Mouse (Mus musculus): ENCODE measurements at regions not wholly inside any gene's neighbourhood (a gene's known extent, or its start where the extent isn't known, plus 50 kb on each side); places are given as distances from the start of the nearest gene placed in this dataset.
A peak's percentile ranks its signal among the peaks of the same experiment; 100 is the strongest.

GRCm38 (mm10) chr8:17782650-17783049 lies 1195.4 kb downstream of the Defb40 start:
- DNase-seq, result no peak

GRCm38 (mm10) chr8:17781559-17782283 lies 1196.3 kb downstream of the Defb40 start:
- DNase-seq, result no peak

- DNase-seq, result no peak
Observed at GRCm38 (mm10) chr8:17775411-17775810, 1202.6 kb downstream of the Defb40 start.

GRCm38 (mm10) chr8:17773311-17773710 lies 1204.7 kb downstream of the Defb40 start:
- DNase-seq, result no peak

GRCm38 (mm10) chr8:17767441-17768007 lies 1210.5 kb downstream of the Defb40 start:
- DNase-seq, result no peak

- no peak for DNase-seq
Observed at GRCm38 (mm10) chr8:17724672-17725071, 1253.4 kb downstream of the Defb40 start.

- no peak for DNase-seq
Observed at GRCm38 (mm10) chr8:17709162-17709561, 1268.9 kb downstream of the Defb40 start.

- no peak for DNase-seq
Observed at GRCm38 (mm10) chr8:17708409-17708808, 1269.6 kb downstream of the Defb40 start.

GRCm38 (mm10) chr8:17704289-17704688 lies 1273.8 kb downstream of the Defb40 start:
- no peak for DNase-seq

GRCm38 (mm10) chr8:17700362-17700761 lies 1277.7 kb downstream of the Defb40 start:
- peak; percentile 46 to 50 for DNase-seq

- DNase-seq, result no peak
Observed at GRCm38 (mm10) chr8:17690074-17690848, 1287.8 kb downstream of the Defb40 start.

- no peak for DNase-seq
Observed at GRCm38 (mm10) chr8:17689641-17690040, 1288.4 kb downstream of the Defb40 start.

- no peak for DNase-seq
Observed at GRCm38 (mm10) chr8:17687084-17687483, 1291.0 kb downstream of the Defb40 start.

- DNase-seq, result no peak
Observed at GRCm38 (mm10) chr8:17664371-17665141, 1313.5 kb downstream of the Defb40 start.

- DNase-seq, result no peak
Observed at GRCm38 (mm10) chr8:17659753-17660361, 1318.2 kb downstream of the Defb40 start.

- peak in 1 of 2 experiments; percentile 23 for DNase-seq
Observed at GRCm38 (mm10) chr8:17653786-17654185, 1324.3 kb downstream of the Defb40 start.

- no peak for DNase-seq
Observed at GRCm38 (mm10) chr8:17647559-17647958, 1330.5 kb downstream of the Defb40 start.

GRCm38 (mm10) chr8:17621109-17621508 lies 1356.9 kb downstream of the Defb40 start:
- DNase-seq, result no peak

GRCm38 (mm10) chr8:17618846-17619245 lies 1359.2 kb downstream of the Defb40 start:
- DNase-seq, result no peak

- DNase-seq, result no peak
Observed at GRCm38 (mm10) chr8:17618147-17618546, 1359.9 kb downstream of the Defb40 start.

GRCm38 (mm10) chr8:17602861-17603260 lies 1375.2 kb downstream of the Defb40 start:
- DNase-seq, result no peak

GRCm38 (mm10) chr8:17598736-17599135 lies 1379.3 kb downstream of the Defb40 start:
- no peak for DNase-seq

Measured in adrenal gland, postnatal 36 days (tissue).